Mouse (Mus musculus) ovary, postnatal 14 days (tissue): Measurements from ENCODE around the gene Fbxo17.

Experiments used
- DNase-seq: peaks from one replicate; pipeline ENCODE4 v3.0.0; 2022; ENCODE audit warnings: low spot score

Fbxo17 gene

GRCm38 (mm10) chr7:28767462-28767965 is 50.9 kb downstream of the Fbxo17 start, which contains the start of gene Nfkbib:
Gene Nfkbib, minus strand, starts transcription at chr7:28767512.
- no peak for DNase-seq

- no peak for DNase-seq
Observed at GRCm38 (mm10) chr7:28769414-28769958, 52.9 kb downstream of the Fbxo17 start.

DNA sequence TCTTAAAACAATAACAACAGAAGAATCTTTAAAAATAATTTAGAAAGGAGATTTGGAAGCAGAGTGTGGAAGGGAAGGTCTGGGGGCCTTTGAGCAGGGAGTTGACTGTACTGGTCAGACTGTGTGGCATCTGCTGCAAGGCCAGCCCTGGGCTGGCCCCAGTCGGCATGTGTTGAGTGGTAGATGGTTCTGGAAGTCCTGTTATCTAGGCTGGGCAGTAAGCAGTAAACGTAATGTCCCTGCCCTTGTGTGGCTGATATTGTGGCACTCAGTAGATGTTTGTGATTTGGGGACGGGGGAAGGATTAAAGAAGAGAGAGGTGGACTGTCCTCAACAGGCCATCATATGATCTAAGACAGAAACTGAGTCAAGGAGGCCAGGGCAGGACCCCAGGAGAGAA is 53.7 kb downstream of the Fbxo17 start:
- no peak for DNase-seq

- no peak for DNase-seq
Observed at GRCm38 (mm10) chr7:28771867-28772266, 55.3 kb downstream of the Fbxo17 start.

- DNase-seq: no peak
Observed at GRCm38 (mm10) chr7:28773163-28773562, 56.6 kb downstream of the Fbxo17 start.

GRCm38 (mm10) chr7:28774164-28774563 is 57.6 kb downstream of the Fbxo17 start:
- DNase-seq: no peak

- no peak for DNase-seq
Observed at GRCm38 (mm10) chr7:28775129-28775528, 58.5 kb downstream of the Fbxo17 start.

DNA sequence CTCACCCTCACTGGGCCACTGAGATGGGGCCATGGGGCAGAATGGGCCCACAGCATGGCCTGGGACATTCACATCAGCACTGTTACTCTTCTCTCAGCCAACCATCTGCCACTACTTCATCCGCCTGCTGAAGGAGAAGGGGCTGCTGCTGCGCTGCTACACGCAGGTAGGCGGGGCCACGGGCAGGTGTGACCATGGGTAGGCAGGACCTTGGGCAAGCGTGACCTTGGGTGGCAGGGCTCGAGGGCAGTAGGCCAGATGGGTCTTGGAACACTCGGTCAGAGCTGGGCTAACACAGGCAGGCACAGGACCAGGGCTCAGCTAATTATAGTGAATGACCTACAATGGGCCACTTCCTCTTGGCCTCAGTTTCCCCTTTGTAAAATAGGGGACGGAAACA is 62.2 kb downstream of the Fbxo17 start:
- DNase-seq: no peak

DNA sequence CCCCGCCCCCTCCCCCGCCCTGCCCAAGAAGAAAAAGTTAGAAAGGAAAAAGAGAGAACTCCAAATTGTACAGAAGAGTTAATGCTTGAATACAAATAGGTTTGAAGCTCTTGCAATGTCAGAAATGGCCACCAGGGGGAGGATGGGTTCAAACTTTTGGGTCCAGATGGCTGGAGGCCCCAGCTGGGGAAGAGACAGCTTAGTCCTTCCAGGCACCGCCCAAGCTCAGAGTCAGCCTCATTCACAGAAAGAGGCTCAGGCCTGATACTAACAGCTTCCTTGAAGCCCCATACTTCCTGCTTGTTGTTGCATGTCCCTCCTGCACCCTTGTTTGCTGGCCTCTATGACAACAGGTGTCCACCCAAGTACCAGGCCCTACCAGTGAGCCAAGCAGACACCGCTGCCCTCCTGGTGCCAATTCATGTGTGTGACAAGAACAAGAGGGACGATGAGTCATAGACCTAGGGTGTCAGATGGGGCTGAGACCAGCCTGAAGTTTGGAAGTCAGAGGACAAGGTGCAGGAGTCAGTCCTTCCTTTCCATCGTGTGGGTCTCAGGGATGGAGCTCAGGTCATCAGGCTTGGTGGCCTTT is 63.6 kb downstream of the Fbxo17 start:
- peak; percentile 87 for DNase-seq

GRCm38 (mm10) chr7:28780857-28781256 is 64.3 kb downstream of the Fbxo17 start:
- DNase-seq: no peak

DNA sequence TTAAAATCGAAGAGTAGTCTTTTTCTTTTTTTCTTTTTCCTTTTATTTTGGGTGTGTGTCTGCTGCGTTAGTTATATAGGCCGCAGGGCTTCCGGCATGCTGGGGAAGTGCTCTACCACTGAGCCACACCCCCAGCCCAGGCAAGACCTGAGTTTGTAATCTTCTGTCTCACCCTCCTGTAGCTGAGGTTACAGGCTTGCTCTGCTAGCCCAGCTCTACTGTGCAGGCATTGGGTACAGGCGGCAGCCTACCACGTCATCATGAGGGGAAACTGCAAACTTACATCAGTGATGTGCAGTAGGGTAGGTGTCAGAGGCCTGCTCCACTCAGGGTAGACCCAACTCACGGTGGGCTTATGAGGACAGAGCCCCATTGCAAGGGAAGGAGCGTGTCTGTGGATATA is 64.7 kb downstream of the Fbxo17 start:
- no peak for DNase-seq

- no peak for DNase-seq
Observed at GRCm38 (mm10) chr7:28785161-28785560, 68.6 kb downstream of the Fbxo17 start.
